Mouse (Mus musculus): ENCODE data around the gene Colgalt1.

Colgalt1 gene

GRCm38 (mm10) chr8:71629096-71629697 is 18.4 kb downstream of the Colgalt1 start:
- DNase-seq = peak; percentile 92

DNA sequence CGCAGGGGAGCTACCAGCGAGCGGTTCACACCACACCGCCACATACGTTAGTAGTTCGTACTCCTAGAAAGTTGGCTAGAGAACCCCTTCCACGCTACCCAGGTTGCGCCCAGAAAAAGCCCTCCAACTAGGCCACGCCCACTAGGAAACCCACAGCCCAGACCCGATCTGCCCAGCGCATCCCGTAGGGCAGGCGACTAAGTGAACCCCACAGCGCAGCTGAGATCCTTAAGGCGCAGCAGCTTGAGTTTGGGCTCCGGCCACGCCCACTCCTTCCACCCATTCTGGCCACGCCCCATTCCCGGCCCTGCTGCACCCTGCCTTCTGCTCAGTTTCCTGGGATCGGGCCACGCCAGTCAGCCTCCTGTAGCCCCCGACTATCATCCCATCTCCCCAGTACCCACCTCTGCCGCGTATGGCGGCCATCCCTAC is 19.0 kb downstream of the Colgalt1 start:
- peak; percentile 43 for DNase-seq

DNA sequence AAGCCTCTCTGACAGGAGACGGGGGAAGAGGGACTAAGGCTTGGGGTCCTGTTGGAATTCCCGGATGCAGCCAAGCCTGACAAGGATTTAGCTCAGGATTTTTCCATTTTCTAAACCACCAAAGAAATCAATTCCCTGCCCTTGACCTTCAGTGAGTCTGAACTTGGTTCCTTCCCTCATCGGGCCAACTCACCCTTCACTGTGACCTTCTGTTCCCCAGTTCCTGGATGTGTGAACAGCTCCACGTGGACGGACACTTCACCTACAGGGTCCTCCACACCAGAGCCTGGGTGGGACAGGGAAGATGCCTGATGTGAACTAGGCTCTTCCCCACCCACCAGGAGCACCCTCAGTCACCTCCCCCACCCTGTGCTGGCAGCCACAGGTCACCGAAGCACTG is 20.0 kb downstream of the Colgalt1 start:
- DNase-seq = no peak

- DNase-seq = no peak
Measured at GRCm38 (mm10) chr8:71631897-71632296, 21.1 kb downstream of the Colgalt1 start.

DNA sequence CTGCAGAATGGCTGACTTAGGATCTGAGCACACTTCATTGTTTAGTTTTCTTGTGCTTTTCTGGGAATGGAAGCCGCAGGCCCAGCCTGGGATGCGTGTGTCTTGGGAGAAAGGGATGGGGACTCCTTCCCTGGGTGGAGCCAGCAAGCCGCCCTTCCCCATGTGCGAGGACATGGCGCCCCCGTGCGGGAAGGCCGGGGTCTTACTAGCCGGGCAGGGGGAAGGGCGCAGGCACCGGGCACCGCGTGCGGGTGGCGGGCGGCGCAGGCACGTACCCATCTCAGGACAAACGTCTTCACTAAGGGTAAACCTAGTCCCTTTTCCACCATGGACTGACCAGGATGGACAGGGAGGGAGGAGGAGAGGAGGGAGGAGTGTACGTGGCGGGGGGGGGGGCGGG is 22.4 kb downstream of the Colgalt1 start:
- DNase-seq = no peak

DNA sequence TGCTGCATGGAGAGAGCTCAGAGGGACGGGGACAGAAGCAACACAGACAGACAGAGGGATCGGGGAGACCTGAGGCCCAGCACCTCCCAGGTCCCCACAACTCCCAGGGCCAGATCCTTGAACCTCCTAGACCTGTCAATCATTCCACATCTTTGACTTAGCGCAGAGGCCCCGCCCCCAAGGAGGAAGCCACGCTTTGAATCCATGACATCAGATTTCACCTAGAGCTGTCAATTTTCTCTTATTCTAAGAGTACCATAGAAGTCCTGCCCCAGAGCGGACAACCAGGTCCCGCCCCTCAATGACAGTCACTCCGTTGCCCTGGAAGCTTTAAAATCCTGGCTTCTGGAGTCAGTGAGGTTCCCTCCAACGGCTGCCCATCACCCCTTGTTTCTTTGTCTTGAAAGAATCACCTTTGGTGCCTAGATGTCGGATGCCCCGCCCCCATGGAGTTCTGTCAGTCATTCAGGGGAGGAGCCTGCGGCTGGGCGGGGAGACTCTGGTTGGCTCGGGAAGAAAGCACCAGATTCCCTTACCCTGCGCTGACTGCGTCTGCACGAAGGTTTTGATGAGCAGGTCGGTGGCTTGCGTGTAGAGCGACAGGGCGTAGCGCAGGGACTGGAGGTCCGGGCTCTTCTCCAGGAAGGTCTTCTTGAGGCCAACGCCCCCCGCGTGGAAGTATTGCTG is 23.3 kb downstream of the Colgalt1 start:
- peak; percentile 70 for DNase-seq

- DNase-seq = no peak
Measured at GRCm38 (mm10) chr8:71637149-71638095, 26.6 kb downstream of the Colgalt1 start.

DNA sequence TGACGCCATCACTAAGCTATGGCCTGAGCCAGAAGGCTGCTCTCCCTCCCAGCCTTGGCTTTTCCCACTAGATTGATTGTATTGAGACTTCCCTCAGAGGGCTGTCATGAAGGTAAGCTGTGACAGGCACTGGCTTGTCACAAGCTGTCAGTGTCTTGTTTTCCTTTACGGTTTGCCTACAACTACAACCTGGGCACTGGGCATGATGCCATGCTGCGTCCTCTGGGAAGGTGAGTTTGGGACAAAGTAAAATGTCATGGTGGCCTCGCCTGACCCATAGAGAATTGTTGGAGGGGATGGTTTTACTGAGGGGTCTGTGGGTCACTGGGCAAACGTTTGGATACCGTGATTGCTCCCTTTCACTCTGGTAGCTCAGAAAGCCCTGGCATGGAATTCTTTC is 27.5 kb downstream of the Colgalt1 start:
- DNase-seq = no peak

- no peak for DNase-seq
Measured at GRCm38 (mm10) chr8:71639318-71639717, 28.5 kb downstream of the Colgalt1 start.

DNA sequence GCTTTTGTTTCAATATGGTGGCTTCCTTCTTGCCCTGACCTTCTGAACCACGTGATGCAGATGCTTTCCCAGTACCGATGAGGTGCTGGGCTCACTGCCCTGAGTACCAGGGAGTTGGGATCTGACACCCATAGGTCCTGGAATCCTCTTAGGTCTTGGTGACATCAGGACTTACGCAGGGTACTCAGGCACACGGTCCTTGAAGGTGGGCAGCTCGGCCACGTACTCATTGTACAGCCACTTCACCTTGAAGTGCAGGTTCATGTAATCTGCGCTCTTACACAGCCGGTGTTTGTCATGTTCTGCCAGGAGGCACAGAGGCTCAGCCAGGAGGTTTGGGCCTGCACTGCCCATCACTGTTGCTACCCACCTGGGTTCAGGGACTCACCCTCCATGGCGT is 34.7 kb downstream of the Colgalt1 start:
- no peak for DNase-seq

- DNase-seq = no peak
Measured at GRCm38 (mm10) chr8:71654600-71654999, 43.8 kb downstream of the Colgalt1 start.

DNA sequence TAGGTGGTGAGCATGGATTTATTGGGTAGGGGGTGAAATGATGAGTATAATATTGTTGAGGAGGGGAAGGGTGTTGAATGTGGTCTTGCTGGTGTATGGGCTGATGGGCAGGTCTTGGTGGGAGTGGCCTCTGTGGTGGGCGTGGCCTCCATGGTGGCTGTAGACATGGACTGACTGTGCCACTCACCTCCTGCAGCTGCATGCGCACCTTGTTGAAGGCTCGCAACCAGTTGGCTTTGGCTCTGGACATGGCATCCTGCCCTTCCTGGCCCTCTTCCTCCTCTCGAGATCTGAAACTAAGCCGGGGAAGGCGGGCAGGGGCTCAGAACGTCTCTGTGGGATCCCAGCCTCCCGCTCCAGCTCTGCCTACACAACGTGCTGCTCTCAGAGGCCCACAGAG is 47.0 kb downstream of the Colgalt1 start:
- DNase-seq = no peak

DNA sequence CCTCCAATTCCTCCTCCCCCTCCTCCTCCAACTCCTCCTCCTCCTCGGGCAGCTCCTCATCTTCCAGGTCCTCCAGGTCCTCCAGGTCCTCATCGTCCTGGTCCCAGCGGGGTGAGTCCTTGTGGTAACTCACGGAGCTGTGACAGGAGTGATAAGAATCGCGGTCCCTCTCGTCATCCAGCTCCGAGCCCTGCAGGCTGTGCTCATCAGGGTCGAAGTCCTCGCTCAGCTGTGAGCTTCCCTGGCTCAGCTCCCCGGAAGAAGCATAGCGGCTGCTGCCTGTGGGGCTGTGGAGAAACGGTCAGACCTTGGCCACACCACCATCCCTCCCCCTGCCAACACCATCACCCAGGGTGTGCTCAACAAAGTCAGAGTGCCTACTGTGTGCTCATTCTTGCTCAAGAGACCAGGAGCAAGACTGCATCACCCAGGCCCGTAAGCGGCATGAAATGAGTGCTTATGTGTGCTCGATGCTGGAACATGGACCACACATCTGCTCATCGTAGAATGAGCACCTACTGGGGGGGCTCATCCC is 47.8 kb downstream of the Colgalt1 start:
- no peak for DNase-seq

- no peak for DNase-seq
Measured at GRCm38 (mm10) chr8:71659751-71660150, 49.0 kb downstream of the Colgalt1 start.

DNA sequence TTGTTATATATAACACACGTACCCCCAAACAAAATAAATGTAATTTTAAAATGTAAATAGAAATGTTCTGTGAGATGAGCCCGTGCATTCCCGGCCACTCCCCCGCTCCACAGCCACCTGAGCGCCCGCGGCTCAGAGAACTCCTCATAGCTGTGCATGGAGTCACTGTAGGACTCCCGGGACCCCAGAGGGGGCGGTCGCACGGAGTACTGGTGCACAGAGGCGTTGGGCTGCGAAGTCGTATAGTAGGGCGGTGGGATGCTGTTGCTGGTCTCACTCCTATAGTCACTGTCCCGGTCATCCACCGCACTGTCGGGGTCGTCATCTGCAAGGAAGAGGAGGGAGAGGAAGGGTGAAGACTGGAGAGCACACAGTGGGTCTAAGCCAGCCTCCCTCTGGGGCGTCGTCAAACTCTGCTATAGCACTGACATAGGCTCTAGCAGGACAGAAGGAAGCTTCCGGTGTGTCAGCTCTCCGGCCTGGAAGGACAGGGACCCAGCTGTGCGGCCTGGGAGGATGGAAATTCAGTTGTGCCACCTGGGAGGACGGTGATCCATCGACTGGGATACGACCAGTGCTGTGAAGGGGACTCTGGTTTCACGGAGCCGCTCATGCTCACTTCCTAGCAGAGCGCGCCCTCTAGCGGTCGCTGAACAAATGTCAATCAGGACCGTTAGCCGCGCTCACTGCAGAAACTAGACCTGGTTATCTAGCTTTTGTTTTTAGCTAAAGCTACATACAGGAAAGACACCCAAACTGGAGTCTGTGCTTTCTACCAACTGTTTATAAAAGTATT is 49.7 kb downstream of the Colgalt1 start:
- peak; percentile 65 for DNase-seq

DNA sequence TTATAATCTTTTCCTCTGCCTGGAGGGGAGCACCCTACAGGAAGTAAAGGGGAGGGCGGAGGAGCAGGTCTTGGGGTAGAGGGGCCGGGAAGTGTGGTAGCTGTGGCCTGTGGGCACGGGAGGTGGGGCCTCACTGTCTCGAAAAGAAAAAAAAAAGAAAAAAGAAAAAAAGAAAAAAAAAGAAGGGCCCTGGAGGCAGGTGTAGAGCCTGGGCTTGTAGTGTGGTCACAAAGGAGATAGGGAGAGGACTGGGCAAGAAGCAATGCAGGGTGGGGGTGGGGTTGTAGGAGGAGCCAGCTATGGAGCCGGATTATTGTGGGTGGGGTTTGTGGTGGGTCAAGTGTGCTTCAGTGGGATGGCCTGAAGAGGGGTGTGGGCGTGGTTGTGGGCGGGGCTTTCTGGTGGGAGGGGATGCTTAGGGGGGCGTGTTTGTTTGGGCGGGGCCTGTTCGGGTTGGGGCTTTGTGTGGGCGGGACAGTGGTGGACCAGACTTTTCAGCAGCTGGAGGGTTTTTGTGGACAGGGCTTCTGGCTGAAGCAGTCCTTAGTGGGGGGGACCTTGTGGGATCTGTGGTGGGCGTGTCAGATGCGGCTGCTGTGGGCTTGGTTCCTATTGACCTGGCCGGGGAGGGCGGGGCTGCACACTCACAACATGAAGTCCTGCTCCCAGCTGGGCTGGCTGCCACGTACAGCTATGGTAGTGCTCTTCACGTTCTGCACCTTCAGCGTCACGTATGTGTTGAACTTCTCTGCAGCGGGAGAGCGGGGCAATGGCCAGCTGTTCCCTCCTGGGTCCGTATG is 54.7 kb downstream of the Colgalt1 start:
- DNase-seq = peak; percentile 60

DNA sequence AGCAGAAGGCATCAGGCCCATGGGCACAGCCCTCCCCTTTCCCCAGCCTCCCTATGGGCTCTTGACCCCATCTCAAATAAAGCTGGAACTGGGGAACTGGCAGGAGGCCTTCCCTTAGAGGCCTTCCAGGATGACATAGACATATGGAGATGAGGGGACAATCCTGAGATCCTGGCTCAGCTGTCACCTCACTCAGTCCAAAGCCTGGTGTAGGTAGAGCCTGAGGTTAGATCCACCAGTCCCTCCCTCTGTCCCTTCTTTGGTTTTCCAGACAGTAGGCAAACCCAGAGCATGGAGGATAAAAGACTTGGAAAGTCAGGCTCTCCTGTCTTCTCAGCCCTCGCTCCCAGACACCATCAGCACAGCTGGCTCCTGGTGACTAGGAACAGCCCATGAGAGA is 56.1 kb downstream of the Colgalt1 start:
- no peak for DNase-seq

GRCm38 (mm10) chr8:71667256-71667655 is 56.5 kb downstream of the Colgalt1 start:
- DNase-seq = no peak

DNA sequence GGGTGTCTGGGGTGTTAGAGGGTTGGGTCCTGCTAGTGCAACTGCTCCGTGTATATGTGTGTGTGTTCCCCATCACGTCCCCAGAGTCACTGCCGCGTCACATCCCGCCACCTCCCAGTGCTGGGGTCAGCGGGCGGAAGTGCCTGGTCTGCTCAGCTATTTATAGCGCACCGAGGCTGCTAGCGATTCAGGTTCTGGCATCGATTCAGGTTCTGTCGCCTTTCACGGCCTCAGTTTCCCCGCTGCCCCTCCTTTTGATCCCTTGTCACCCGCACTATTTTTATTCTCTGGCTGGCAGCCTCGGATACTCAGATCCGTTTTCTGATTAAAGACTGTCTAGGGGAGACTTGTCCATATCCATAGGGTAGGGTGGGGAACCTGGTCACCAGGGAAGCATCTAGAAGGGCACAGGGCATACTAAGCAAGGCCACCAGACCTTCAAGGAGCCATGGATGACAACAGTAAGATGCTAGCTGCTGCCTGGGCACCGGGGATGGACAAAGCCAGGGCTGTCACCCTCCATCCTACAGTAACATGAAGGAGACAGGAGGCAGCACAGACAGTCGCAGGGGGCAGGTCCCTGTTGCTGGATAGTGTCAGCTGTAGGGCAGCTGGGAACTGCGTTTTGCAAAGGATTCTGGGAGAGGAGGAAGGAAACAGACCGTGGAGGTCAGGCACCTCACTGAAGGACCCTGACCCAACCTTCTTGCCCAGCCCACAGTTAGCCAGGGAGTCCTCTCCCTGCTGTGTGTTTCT is 57.6 kb downstream of the Colgalt1 start:
- no peak for DNase-seq

- DNase-seq = no peak
Measured at GRCm38 (mm10) chr8:71670198-71670597, 59.4 kb downstream of the Colgalt1 start.
